Mouse (Mus musculus): ENCODE results near the gene Sh3d19.
"Not testable (repeated sequence)": the region's sequence is repeated elsewhere in the genome, so short reads cannot be mapped to it uniquely, and the experiment has no call there.

The Sh3d19 gene

DNA sequence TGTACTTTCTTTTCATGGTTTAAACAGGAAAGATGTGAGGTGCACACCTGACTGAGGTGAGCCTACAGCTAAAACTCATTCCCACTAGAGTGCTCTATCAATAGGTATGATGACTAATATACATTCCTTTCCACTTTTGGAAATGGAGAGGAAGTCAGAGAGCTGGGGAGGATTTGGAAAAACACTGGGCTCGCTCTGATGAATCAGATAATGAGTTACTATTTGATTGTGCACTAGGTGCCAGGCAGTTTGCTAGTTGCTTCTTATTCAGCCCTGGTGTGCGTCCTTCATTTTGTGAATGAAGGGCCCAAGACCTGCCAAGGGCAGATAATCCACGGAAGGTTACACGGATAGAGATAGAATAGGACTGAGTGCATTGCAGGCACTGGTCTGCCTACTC lies 9.1 kb downstream of the Sh3d19 start:
- DNase-seq (ENCODE audit: low read depth, low spot score): no peak

DNA sequence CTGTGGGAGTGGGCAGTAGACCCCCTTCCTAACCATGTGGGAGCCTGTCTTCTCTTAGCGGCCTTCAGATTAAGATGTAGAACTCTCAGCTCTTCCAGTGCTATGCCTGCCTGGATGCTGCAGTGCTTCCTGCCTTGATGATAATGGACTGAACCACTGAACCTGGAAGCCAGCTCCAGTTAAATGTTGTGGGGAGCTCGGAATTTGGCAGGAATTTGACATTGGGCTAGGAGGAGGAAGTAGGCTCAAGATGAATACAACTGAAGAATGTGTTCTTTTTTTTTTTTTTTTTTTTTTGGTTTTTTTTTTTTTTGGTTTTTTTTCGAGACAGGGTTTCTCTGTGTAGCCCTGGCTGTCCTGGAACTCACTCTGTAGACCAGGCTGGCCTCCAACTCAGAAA lies 10.9 kb downstream of the Sh3d19 start:
- DNase-seq (ENCODE audit: low read depth, low spot score): not testable (repeated sequence)

DNA sequence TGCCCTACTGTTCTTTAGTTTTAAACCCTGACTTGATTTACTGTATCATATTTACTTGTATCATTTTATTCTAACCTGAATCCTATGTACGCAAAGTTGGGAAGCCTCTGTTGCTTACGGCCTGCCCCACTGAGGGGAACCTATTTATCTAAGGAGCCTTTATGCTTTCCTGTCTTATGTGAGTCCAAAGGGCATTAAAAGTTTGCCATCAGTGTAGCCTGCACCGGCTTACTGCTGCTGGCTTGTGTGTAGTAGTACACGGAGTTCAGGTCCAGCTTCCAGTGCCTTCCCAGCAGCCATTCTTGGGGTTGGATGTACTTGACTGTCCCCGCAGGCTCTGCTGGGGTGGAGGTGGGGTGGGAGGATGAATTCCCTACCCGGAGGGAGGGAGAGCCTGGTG lies 13.6 kb downstream of the Sh3d19 start:
- DNase-seq (ENCODE audit: low read depth, low spot score): no peak

DNA sequence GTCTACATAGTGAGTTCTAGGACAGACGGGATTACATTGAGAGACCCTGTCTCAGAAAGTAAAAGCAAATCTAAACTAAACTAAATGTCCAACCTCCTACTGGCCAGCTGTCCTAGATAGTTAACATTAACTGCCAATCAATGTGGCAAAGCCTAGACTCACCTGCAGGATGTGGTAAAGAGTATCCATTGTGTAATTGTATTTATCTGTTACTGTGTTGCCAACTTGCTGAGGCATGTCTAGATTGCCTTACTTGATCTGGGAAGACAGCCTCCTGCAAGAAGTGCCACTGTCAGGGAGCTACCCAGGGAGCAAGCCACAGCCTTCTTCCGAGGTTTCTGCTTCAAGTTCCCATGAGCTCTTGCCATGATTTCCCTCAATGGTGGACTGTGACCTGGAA lies 16.3 kb downstream of the Sh3d19 start:
- DNase-seq (ENCODE audit: low read depth, low spot score): no peak

DNA sequence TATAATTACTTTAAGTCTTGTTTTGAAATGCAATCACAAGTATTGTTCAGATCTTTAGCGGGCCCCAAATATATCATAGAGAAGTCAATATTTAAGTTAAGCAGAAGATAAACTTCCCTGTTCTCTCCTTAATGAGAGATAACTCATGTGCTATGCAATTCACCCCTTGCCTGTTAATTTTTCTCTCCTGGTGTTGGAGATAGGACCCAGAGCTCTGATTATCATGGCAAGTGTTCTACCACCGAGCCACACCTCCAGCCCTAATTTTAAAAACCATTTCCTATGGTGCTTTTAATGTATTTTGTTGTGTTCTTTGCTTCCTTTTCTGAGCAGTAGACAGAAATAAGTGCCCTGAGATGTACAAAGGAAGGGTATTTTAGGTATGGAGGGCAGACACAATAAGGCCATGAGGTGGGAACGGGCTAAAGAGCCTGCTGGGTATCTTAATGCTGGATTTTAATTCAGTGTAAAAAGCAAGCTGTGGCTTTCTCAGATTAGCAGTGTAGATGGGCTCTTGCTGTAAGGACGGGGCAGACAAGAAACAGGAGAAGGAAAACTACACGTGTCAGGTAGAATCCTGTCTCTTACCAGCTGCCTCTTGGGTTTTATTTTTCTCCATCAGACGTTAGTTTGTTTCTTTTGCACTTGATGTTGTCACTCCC lies 20.4 kb downstream of the Sh3d19 start:
- no peak for DNase-seq (ENCODE audit: low read depth, low spot score)

DNA sequence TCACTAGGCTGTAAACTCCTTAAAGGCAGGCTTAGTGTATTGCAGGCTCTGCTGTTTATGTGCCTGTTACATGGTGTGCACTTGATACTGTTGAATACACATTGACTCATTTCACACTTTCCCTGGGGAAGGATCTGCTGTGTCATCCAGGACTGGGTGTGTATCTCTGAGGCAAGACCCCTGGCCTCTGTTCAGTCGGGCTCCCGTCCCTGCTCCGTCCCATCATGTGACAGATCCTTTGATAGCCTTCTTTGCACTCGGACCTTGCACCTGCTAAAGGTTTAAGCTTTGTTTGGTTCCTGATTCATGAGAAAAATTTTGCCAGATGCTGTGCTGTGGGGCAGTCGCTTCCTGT lies 20.9 kb downstream of the Sh3d19 start:
- DNase-seq (ENCODE audit: low read depth, low spot score): no peak

DNA sequence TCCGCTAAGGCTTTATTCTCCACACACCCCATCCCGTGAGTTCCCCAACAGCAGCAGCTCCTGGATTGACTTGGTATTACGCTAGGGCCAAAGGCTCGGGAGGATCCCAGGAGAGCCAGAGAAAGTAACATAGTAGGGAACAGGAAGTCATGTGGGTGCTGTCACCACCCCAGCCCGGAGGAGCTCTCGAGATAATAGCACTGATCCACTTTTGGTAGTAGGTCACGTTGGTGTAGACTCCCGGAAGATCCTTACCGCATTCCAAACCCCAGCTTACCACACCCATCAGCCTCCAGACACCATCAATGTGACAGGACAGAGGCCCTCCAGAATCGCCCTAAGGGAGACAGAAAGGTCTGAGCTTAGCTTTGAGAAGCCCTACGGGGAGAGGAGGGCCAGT lies 22.8 kb downstream of the Sh3d19 start:
- no peak for DNase-seq (ENCODE audit: low read depth, low spot score)

DNA sequence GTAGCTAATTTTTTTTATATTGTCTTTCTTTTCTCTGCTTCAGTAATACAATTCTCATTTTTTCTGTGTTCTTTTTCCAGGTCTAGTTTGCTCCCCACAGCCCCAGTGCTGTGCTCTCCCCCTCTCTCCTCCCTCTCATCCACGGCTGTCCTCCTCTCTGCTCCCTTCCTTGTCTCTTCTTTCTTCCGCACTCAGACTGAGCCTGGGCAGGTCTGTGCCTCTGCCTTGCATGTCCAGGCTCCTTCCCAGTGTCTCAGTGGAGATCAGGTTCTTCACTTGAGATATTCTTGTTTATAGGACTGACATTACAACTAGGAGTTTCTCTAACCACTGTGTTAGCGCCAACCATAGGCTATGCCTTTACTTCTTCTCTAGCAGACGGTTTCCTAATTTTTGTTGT lies 23.7 kb downstream of the Sh3d19 start:
- DNase-seq (ENCODE audit: low read depth, low spot score): no peak

DNA sequence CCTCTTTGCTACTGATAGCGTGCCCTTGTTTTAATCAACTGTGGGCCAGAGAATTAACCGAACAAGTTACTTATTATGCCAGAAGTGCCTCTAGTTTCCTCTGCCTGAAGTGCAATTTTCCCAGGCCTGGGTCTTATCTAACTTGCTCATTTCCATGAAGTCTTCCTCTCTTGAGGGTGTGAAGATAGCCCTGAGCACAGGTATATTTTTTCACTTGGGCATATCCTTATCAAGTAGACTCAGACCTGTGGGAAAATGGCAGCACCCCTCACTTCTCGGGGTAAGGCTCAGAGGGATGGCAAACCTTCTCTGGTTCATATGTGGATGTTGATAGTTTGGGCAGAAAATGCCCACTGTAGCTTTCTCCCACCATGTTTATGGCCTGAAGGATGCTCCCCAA lies 30.4 kb downstream of the Sh3d19 start:
- no peak for DNase-seq (ENCODE audit: low read depth, low spot score)

DNA sequence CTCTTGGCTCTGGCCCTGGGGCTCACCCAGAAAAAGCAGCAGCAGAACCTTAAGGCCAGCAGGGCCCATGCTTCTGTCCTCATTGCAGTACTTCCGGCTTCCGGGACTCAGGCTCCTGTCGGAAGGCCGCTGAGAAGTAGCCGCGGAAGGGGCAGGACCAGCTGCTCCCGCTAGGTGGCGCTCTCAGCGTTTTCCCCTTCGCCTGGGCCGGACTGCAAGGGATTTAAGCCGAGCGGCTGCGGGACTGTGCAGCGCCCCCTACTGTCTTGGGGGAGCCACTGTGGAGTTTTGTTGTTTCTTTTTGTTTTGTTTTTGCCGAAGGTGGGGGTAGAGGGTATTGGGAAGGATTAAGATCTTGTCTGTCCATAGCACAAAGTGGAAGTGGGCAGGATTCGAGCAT lies 31.5 kb downstream of the Sh3d19 start, which contains the start of gene Prss48:
Gene Prss48, minus strand, starts transcription at position 69 of the 400 bp plus-strand sequence.
- no peak for DNase-seq (ENCODE audit: low read depth, low spot score)

DNA sequence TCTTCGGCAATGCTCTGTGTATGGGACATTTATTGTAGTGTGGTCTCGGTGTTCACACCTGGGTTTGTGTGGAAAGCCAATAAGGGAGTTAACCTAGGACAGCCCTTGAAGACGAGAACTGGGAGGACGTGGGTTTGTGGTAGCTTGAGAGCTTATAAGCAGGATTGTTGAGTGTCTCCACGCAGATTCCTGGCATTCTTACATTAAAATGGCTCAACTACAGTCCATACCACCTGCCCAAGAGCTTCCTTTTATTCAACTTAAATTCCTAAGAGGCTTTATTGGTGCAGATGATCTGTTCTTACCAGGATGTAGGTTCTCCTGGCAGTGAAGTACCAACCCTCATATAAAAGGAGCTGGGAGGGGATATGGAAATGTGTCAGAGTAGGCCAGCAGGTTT lies 32.0 kb downstream of the Sh3d19 start:
- no peak for DNase-seq (ENCODE audit: low read depth, low spot score)

DNA sequence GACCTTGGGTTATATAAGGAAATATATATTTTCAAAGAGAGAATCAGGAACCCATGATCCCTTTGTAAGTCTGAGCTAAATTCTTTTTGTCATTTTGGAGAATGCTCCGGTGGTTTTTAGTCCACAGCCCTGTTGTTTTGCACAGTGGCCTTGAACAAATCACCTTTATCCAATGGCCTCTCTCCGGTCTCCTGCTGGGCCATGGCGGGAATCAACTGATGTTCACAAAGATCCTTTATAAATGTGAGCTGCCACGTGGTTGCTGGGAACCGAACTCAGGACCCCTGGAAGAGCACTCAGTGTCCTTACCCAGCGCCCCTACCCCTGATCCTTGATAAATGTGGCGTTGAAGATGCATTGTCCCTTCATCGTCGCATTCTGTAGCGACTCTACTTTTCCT lies 33.8 kb downstream of the Sh3d19 start:
- no peak for DNase-seq (ENCODE audit: low read depth, low spot score)

DNA sequence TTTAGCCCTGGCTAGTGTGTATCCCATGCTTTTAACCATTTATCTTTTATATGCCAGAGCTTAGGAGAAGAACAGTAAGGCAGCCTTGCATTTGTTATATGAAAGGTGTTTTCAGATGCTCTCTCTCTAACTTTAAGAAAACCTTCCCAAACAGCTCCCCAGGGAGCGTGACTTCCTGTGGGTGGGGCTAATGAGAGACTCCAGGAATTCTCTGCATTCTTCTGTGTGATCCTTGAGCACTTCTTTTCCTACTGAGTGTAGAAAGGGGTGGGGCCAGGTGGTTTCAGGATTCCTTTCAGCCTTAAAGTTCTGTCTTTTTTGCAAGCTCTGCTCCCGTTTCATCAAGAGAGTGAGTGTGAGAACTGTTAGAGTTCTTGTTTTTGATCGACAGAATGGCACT lies 39.7 kb downstream of the Sh3d19 start:
- DNase-seq (ENCODE audit: low read depth, low spot score): peak; percentile 53

DNA sequence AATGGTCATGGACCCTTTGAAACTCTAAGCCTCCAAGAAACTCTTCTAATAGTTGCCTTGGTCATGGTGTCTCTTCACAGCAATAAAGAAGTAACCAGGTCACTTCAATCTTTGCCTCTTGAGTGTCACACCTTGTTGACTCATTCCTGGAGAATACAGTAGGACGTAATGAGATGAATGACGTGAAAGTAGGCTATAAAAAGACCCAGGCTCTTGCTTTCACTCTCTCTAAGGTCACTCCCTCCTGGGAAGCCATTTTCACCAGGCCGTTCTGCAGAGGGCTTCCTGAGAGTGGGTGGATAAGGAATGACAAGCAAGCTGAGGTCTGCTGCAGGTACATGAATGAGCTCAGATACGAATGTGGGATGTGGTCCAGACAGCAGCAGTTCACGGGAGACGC lies 40.5 kb downstream of the Sh3d19 start:
- no peak for DNase-seq (ENCODE audit: low read depth, low spot score)

DNA sequence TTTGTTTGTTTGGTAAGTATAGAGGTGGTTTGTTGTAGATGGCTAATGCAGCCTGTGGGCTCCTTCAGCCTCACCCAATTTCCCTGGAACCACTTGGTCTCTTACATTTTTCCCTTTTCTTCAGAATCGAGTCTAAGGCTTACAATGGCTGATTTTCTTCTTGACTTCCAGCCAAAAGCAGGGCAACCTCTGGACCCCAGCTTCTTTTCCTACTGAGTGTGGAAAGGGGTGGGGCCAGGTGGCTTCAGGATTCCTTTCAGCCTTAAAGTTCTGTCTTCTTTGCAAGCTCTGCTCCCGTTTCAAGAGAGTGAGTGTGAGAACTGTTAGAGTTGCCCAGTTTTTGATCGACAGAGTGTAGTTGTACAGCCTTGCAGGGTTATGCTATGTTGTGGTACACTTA lies 40.9 kb downstream of the Sh3d19 start:
- DNase-seq (ENCODE audit: low read depth, low spot score): no peak

DNA sequence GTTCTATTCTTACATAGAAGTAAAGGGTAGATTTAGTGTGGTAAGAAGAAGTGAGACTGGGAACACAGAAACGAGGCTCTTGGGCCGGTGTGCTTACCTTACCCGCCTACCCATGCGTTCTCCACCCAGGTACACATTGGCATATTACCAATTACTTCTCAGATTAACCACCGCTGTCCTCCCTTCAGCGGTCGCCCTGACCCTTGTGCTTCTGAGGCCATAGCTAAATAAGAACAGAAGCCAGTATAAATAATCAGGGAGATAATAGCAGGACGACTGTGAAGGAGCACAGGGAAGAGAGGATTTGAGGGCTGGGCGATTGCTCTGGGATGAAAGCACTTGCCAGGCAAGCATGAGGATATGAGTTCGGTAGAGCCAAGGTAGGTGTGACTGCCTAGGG lies 42.9 kb downstream of the Sh3d19 start:
- no peak for DNase-seq (ENCODE audit: low read depth, low spot score)

DNA sequence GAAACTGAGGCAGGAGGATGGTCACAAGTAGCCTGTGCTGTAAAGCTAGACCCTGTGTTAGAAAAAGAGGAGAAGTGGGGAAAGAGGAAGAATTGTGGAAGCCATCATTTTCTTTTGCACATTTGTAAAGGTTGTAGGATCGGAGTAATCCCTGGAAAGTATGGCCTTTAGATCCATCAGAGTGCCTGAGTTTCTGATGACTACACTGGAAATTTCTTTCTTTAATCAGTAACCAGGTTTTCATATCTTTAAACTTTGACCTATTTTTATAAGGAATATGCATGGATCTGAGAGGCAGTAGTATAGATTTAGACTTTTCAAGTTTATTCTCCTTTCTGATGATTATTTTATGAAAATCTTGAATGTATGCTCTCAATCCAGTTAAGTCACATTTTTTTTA lies 46.1 kb downstream of the Sh3d19 start:
- no peak for DNase-seq (ENCODE audit: low read depth, low spot score)

DNA sequence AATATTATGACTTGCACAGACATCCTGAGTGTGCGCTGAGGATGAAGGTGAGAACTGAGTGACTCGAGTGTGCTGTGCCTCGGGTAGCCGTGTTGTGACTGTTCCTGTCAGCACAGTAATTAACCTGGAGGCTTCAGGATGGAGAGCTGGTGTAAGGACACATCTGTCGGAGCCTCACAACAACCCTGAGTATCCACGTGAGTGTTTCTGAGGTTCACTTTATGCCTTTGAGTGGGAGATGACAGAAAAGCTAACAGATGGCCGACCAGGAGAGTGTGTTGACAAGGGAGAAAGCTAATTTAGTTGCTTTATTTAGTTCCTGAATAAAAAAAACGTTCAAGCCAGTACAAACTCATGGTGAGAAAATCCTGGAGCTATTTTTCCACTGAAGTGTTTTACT lies 46.6 kb downstream of the Sh3d19 start:
- DNase-seq (ENCODE audit: low read depth, low spot score): no peak

DNA sequence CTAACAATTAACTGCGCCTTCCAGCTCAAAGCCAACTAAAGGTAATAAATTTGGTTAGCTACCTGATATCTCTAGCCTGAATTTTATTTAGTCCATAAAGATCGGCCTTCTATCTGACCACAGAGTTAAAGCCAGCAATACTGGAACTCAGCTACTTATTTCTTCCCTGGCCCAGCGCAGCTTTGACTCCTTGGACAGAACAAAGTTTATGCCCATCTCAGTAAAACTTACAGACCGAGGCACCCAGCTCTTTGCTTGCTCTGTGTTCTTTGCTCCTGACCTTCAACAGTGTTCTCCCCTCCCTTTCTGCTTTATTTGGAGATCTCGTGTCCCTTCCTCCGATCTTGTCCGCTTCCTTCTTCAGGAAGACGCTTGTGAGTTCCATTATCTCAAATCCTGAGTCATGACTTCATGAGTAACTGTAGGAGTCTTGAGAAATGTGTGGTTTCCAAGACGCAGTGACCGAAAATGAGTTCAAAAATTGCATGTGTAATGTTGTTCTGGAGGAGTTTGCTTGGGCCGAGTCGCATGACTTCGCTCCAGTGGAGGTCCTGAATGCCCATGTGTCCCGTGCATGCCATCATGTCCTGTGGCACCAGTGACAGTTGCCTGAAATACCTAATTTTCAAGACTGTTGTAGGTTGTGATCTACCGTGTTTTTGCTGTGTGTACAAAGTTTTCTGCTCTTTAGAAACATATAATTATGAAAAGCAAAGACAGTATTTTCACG lies 50.2 kb downstream of the Sh3d19 start:
- DNase-seq (ENCODE audit: low read depth, low spot score): no peak

DNA sequence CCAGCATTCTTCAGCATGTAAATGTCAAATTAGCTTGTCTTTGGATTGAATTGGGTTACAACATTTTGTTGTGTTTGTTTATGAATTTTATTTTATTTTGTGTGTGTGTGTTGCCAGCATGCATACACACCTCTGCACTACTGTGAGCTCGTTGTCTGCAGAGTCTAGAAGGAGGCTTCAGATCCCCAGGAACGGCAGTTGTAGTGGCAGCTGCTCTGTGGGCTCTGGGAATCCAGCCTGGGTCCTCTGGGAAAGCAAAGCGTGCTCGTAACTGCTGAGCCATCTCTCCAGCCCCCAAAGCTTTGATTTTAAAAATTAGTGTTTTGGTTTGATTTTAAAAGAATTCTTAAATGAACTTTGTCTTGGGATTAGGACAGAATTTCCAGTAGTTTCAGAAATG lies 50.7 kb downstream of the Sh3d19 start:
- no peak for DNase-seq (ENCODE audit: low read depth, low spot score)

DNA sequence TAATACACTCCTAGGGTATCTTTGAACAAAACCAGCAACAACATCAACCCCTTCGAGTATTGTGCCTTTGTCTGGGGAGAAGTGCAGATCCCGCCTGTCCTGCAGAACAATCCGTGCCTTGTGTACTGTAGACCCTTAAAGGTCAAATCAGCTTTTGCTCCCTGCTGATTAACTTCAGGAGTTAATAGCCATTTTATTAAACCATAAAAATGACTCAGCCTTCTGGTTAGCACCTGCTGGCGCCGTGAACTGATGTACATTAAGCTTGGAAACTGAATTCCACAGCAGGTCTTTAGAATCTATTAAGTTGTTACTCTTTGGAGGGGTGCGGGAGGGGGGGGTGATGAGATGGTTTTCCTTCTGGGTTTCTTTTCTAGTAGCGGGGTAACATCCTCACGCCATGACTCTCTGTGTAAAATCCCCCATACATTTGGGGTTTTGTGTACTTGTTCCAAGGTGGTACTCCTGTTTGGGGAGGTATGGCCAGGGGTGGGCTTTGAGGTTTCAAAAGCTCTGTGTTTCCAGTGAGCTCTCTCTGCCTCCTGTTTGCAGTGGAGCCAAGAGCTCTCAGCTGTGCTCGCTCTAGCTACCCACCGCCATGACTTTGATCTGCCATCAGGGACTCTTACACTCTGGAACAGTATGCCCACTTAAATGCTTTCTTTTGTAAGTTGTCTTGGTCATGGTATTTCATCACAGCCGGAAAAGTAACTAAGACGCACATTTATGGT lies 53.3 kb downstream of the Sh3d19 start:
- DNase-seq (ENCODE audit: low read depth, low spot score): no peak

DNA sequence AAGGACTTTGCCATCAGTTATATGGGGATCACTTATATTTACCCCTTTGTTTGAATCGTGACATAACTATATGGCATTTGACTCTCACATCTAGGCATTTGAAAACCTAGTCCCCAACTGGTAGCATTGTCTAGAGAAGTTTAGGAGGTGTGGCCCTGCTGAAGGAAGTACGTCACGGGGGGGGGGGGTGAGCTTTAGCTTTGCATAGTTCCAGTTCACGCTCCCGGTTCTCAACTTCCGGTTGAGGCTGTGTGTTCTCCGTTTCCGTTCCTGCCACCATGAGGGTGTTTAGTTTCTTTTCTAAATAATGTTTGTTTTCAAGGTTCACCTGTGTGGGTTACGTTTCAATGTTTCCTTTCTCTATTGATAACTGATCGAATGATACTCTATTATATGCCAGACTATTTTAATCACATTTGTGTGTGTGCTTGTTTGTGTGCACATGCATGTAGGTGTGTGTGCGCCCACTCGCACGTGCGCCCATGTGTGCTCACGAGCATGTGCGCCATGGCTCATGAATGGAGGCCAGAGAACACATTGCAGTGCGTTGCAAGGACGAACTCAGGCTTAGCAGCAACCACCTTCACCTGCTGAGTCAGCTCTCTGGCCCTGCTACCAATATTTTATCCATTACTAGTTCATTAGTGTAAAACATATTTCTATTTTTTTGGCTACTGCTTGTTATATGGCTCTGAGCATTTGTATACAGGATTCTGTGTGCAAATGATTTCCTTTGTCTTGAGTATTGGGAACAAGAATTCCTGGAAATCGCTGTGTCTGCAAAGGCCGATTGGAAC lies 54.6 kb downstream of the Sh3d19 start:
- no peak for DNase-seq (ENCODE audit: low read depth, low spot score)

All from mesoderm, embryonic 11.5 days (tissue).